Mouse (Mus musculus): Measurements from ENCODE around the gene Cacnb4.

The Cacnb4 gene

DNA sequence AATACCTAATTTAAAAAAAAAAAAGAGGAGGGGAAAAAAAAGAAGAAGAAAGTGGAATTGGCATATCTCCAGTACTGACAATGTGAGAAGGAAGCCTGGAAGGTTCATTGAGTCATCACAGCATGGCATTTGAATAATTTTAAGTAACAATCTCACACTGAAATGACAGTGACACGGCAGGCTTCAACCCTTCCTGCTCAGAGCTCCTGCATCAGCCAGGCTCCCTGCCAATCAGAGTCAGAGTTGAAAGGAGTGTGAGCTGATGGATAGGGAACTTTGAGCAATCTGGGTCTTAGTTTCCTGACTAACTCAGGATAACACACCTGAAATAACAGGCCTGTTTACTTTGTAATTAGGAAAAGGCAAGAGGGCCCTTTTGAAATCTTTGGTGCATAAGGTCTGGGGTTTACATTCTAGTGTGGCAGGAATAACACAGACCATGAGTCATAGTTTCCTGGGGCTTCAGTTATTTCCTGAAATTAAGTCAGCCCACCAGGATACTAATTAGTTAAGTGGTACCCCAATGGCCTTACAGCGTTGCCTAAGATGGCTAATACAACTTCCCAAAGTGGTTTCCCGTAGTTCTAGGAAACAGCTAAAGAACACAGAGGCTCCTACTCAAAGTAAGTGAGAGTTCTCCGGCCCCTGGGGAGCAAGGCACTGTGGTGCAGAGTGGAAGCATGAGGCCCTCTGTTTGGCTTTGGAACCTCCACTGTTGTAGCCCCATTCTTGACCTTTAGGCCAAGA, 204.9 kb downstream of the Cacnb4 start:
- no peak for DNase-seq (ENCODE audit: low read depth)

DNA sequence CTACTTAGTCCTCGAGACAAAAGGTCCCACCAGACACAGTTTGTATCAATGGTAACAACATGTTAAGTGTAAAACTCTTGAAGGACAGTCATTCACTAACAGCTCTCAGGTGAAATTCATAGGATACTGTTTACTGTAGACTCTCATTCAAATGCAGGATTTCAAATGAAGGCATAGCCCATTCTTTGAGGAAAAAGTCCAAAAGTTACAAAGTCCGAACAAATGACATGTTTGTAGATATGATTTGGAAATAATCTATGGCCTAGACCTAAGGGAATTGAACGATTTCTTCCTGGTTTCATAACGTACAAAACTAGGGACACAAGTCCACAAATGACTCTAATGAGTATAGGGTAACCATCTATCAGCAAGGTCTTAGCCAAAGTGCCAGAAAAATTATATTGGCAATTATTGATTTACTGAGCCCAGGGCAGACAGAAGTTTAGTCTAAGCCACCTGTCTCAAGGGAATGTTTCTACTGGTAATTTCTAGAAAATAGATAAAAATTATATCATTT, 206.5 kb downstream of the Cacnb4 start:
- DNase-seq (ENCODE audit: low read depth): no peak

DNA sequence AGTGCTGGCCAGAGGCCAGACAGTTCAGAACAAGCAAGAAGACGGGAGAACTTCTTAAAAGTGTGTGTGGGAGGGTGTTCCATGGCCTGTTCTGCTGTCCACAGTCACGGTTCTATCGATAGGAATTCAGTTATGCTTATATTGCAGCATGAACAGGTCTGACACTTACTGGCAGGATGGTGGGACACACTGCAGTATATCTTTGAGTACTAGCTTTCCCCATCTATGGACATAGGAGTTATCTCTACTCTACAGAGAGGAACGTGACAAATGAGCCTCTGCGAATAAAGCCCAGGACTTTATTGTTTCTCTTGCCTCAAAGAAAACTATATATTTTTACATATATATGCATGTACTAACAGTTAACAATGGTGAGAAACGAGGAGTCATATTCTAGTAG, 209.0 kb downstream of the Cacnb4 start:
- no peak for DNase-seq (ENCODE audit: low read depth)

DNA sequence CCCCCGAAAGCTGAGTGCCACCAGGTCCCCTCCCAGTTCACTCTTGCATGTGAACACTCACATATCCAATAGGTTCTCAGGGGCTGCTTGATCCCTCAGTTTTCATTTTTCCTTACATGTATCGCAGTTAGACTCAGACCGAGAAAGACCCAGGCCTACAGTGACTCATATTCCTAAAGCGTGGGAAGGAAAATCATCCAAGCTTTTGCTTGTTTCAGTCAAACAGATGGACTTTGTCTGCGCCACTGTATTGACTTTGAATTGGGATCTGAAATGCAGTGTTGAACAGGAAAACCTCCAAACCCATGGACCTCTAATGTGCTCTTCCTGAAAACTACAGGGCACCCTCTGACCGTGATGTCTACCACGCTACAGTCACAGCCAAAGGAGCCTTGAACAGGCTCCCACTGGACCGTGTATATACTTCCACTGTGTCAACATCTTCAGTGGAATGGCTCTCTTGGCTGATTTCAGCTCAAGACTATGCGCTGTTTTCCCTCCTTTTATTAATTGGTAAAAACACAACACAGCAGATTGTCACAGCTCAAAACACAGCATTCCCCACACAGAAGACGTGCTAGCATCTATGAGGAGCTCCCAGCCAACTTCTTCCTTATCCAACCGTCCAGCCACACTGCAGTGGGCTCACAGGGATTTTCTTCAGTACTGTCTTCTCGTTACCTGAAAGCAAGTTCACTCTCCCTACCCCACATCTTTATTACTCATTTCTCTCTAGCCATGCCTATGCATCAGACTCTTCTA, 215.2 kb downstream of the Cacnb4 start:
- DNase-seq (ENCODE audit: low read depth): no peak

DNA sequence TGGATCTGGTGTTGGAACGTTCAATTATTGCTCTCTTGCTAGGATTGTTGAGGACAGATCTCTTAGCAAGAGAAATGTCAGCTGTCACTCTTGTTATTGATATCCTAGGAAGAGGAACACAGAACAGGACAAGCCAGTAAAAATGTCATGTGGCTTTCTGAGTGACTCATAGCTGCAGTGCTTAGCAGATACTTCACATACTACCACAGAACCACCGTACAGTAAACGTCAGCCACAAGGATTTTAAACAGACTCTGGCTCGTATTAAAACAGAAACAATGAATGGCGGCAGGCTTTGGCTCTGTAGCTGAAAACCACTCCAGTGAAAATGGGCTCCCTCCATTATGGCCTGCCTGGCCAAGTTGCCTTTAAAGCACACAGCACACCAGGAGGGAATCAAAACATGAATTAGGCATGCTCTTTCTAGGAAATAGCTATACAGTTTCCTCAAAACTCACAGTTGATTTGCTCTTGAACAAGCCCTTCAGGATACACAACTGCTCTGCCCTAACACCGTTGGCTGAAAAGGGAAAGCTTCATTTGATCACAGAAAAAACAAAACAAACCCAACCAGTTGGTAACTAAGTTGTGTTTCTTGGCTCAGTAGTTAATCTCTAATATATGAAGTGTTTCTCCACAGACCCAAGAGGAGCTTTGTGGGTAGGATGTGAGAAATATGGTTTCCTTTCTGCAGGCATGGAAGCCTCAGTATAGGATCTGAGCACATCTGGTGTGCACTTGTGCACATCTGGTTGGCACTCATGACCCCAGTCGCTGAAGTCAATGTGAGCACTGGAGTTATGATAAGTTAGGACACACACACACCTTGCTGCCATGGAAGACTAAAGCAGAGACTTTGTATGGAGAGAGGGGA, 220.8 kb downstream of the Cacnb4 start:
- DNase-seq (ENCODE audit: low read depth): peak; percentile 40

DNA sequence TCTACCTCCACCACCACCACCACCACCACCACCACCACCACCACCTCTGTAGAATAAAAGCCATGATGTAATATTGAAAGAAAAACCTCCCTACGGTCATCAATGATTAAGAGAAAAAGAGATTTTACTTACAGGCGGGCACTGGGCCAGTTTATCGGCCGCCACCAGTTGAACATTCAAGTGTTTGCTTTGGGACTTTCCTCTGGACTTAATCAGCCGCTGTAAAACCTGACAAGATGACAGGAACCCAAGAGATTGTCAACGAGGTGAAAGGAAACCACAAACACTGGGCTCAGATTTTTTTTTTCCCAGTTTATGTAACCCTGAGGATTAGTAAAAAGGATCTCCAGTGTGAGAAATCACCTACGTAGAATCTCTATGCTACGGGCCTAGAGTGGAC, 226.8 kb downstream of the Cacnb4 start:
- DNase-seq (ENCODE audit: low read depth): no peak

DNA sequence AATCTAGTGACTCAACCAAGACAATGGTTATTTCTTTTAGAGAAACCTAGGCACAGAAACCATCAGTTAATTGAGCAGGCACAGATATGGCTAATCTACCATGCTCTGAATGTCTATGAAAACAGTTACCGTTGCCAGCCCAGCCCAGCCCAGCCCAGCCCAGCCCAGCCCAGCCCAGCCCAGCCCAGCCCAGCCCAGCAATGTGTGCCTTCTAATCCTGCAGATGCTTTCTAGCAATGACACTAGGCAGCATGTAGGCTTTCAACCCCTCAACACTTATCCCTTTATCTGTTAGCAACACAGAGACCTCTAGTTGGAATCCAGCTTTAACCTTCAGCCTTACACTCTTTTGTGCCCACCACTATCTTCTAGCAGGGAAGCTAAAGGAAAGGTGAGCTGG, 227.7 kb downstream of the Cacnb4 start:
- DNase-seq (ENCODE audit: low read depth): no peak

DNA sequence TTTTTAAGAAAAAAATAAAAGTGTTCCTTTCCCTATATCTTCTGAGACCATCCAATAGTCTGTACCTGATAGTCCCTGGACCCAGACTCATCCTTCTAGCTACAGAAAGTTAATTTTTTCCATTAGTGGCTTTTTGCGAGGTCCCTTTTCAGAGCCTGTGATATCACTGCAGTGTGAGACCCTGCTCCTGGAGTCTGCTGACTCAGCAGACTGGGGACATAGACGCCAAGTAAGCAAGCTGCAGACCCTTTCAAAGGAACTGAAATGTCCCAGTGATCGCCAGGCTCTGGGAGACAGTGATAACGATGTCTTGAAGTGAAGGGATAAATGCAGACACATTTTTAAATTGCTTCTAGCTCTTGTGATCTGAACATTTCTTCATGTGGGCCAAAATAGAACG, 230.0 kb downstream of the Cacnb4 start:
- no peak for DNase-seq (ENCODE audit: low read depth)

DNA sequence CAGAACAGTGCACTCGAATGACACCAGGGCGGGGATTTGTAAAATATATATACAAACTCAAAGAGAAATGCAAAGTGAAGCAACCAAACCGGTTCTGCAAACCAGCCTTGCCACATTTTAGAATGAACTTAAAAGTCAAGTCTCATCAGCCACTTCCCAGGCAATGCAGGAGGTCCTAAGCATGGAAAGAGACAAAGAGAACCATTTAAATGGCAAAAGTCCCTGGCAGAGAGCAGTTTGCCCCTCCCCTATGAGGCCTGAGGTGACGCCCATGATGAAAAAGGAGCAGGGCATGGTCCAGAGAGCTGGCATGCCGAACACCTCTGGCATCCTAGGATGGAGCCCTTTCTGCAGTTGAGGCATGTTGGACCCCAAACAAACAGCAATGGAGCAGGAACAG, 234.5 kb downstream of the Cacnb4 start:
- no peak for DNase-seq (ENCODE audit: low read depth)

DNA sequence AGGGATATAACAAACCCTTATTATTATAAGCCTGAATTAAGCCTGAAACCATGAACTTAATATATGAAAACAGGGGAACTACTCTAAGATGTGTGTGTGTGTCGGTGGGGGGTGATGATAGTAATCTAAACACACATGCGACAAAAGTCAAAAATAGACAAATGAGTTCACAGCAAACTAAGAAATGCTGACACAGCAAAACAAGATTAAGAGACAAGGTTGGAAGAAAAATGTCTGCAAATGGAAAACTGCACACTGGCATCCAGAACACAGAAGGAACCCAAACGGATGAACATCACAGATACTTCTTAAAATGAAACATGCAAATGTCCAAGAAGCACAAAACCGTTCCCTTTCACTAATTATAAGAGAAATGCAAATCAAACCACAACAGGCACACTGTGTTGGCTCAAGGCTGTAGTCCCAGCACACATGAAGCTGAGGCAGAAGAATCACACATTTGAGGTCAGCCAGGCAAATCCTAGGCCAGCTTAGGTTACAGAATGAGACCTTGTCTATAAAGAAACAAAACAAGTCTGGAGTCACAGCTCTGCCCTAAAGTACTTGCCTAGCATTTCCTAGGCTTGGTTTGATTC, 236.1 kb downstream of the Cacnb4 start:
- no peak for DNase-seq (ENCODE audit: low read depth)

DNA sequence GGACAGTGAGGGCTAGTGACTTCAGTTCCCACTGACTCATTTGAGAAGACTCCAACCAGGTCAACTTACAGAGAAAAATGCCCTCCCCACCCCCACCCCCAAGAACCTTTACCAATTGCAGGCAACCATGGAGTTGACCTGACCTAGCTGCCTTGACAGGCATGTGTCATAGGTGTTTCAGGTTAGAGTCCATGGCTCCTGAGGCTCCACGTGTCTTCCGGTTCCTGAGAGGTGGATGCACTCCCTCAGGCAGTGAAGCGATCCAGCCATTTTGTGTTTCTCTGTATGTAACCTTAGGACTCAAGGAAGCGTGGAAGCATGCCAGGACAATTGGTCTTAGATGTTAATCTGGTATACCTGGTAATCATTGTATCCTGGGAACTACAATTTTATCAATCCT, 238.2 kb downstream of the Cacnb4 start:
- no peak for DNase-seq (ENCODE audit: low read depth)

DNA sequence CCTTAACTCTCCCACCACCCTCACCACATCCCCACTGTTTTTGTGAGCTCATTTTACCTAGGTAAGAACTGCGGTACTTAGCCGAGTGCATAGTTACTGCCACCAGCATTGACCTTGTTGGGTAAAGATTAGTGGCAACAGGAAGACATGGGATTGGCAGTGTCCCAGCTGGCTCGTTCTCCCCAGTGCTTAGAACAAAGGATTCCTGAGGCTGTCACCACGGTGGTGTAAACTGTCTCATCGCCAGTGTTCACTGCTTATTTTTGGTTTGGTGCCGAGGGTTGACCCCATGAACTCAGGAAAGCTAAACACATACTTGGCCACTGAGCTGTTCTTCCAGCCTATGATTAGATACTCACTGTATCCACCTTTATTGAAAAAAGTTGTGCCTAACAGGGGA, 238.6 kb downstream of the Cacnb4 start:
- peak; percentile 40 for DNase-seq (ENCODE audit: low read depth)

DNA sequence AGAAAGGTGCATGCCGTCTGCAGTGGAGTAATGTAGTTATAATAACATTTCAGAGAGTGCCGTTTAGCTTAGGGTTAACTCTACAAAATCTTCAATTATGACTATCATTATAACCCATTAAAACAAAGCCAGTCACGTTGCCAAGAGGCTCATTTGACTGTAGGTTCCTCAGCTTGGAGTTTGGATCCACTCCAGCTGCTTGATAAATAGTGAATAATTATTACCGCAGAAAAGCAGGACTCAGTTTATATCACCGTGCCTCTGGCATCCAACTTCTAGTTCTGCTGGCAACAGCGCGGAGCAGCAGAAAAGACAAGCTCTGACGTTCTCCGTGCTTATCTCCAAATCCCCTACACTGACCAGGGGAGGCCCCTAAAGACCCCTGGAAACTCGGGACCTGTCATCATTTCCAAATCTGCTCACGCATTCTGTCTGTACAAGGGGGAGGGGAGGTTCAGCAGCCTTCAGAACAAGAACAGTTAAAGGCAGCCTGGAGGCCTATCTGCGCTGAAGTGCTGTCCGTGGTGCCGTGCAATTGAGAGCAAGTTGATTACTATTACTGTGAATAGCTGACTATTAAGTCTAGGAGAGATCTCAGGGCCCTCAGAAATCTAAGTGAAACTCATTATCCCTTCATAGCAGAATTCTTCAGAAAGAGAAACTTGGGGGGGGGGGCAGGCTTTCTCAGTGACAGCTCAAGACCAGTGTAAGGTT, 240.6 kb downstream of the Cacnb4 start:
- DNase-seq (ENCODE audit: low read depth): no peak

DNA sequence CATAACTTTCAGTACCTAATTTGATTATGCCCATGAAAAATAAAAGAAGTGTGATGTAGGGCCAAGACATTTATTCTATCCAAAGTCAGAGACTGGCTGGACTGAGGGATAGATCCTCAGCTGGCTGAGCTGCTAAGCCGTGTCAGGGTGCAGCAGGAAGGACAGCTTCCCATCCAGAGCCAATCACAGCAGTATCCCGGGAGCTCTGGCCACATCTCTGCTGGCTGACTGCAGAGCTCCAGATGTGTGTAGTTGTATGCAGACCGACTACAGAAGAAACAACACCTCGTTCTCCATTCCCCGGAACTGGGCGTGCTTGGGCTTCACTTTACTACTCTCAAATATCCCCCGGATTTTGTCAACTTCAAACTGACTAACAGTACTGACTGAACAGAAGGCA, 243.3 kb downstream of the Cacnb4 start:
- DNase-seq (ENCODE audit: low read depth): no peak

DNA sequence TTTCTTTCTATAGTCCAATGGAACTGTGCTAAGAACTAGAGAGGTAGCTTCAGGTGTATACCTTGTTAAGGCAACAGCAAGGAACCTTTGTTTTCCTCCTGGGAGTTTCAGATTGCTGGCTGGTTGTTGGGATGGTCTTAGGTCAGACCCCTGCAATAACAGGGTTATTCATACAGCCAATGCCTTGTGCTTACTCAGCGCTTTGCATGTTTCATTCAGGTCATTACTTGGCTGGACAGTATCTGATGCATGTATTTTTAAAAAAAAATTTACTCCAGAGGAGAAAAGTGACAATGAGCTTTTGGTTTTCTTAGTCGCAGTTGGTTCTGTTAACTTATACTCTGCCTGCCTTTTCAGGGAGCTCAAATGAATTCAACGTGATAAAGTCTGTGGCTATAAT, 249.2 kb downstream of the Cacnb4 start:
- DNase-seq (ENCODE audit: low read depth): no peak

DNA sequence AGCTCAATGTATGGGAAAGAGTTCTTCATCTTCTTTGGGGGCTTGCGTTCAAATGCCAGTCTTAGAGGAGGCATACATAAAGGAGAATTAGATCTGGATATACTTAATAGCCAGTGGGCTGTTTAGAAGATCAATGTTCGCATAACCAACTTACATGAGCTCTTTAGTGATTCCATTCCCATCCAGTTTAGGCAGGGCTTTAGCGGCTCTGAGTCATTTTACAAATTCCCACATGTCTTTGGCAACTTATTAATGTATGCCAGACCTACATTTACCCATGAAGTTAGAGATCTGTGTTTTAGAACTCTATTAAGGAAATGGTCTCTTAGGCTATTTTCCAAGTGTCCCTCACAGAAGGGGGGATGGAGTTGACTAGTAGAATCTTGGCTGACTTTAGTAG, 250.6 kb downstream of the Cacnb4 start:
- no peak for DNase-seq (ENCODE audit: low read depth)

DNA sequence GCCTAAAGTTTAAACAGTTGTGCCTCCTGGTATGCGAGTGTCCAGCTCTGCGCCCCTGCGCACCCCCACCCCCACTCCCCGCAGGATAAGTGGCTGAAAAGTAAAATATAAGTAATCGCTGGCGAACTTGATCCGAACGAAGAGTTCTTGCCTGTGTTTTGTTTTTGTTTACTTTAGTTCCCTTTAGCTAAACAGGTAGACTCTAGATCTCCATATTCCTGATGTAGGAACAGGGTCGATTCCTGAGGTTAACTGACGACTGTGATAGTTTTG, 251.2 kb downstream of the Cacnb4 start:
- no peak for DNase-seq (ENCODE audit: low read depth)

DNA sequence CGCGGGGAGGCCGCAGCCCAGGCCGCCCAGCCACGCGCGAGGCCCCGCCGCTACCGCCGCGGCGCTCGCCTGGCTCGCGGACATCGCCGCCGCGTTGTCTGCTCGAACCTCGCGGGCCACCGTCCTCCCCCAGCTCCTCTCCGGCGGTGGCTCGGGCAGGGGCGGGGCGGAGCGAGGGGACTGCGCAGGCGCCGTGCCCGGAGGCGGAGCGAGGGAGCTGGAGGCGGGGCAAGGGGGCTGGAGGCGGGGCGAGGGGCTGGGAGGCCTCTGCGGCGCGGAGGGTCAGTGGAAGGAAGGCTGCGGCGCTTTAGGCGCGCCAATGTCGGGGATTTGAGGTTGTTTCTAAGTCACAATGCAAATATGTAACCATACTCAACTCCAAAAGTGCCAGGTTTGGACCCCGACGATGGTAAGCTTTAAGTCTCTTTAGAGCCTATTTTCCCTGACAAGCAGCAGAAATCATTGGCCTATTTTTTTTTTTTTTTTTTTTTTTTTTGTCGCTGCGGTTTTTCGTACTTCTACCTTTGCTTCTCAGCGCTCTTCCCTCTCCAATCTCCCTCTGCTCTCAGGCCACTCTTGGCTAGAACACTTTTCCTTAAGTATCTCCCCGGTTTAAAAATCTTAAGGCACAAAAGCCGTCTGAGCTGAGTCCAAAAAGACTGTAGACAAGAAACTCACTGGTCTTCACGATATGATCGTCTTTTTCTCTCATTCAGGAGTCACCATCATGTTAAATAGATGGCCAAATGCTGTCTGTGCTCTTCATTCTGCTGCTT, 251.7 kb downstream of the Cacnb4 start, which contains the start of gene Arl5a:
TSS of gene Arl5a (minus strand) at position 155 of the 776 bp plus-strand sequence.
- DNase-seq (ENCODE audit: low read depth): peak; percentile 49

DNA sequence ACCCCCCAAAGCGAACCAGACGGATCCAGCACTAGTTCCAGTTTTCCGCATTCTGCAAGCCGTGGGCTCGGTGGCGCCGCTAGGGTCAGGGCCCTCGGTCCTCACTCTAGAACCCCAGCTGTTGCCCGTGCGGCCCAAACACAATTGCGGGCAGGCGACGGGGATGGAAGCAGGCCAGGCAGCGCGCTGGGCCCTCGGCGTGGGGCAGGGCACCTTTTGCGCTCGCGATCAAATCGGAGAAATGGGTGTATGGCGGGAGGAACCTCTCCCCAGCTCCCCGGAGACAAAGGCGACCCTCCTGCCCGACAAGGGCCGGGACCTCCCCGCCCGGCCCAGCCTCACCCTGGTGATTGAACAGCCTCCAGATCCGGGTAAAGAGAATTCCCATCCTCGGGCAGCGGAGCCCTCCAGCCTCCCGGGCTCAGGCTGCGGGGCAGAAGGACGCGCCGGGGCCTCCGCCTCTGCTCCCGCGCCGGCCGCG, 252.3 kb downstream of the Cacnb4 start:
- DNase-seq (ENCODE audit: low read depth): no peak

DNA sequence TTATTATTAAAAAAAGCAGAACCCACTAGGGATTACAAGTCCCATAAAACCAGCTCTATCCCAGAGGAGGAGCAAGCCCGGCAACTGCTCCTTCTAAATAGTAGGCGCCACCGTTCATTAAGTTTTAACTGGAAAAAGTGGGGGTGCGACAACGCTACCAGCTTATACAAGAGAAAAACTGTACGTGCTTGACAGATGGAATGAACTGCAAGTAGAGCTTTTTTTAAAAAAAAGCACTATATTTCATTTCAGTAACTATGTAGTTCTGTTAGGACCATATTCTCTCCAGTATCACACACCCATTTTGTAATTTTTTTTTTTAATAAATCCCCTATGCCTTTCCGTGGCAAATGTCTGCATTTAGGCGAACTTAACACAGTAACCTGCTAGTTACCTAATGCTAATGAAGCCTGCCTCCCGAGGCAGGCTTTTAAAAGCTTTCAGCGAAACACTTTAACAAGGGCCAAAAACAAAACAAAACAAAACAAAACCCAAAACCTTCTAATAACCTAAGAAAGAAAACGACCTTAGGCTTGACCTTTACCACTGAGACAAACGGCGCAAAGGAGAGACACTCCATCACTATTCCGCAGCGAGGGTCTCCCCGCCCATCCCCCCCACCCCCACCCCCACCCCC, 252.9 kb downstream of the Cacnb4 start:
- no peak for DNase-seq (ENCODE audit: low read depth)

All from fibroblast of lung, adult 2 months (primary cell).